Mouse (Mus musculus) embryonic facial prominence, embryonic 14.5 days (tissue): Measurements from ENCODE around the gene Sec23b. TPM values are rescaled to one million over a fixed set of nuclear protein-coding genes. Genes with fewer than 3 reads are reported as not detected.
"Not testable (repeated sequence)": the region's sequence is repeated elsewhere in the genome, so short reads cannot be mapped to it uniquely, and the experiment has no call there.

ENCODE experiments used
- ATAC-seq: fragments of 200-750 bp; cut with Nextera tagmentation; 2 replicates; pipeline ENCODE4 v1.8.0; 2017; ENCODE audit warnings: low read depth, moderate number of reproducible peaks, moderate TSS enrichment
- DNase-seq: peaks from one replicate; pipeline ENCODE4 v3.0.0-alpha.2; 2015; ENCODE audit warnings: low spot score
- H3K27ac ChIP-seq: fragments of 300-500 bp; sonication (generic); replicated peaks from 2 replicates; pipeline ENCODE4 v1.5.1; 2014; ENCODE audit warnings: low read depth, mild to moderate bottlenecking, low read length, moderate library complexity
- H3K27me3 ChIP-seq: fragments of 300-500 bp; sonication (generic); replicated peaks from 2 replicates; pipeline ENCODE4 v1.6.1; 2014; ENCODE audit warnings: low read length; ENCODE audit not compliant: control insufficient read depth, insufficient read depth
- H3K36me3 ChIP-seq: fragments of 300-500 bp; sonication (generic); 2 replicates; pipeline ENCODE4 v1.6.1; 2014; ENCODE audit warnings: low read length, mixed read lengths; ENCODE audit not compliant: control insufficient read depth, insufficient read depth
- H3K4me1 ChIP-seq: fragments of 300-500 bp; sonication (generic); 2 replicates; pipeline ENCODE4 v1.6.1; 2014; ENCODE audit warnings: antibody characterized with exemption, low read length; ENCODE audit not compliant: control insufficient read depth, insufficient read depth
- H3K4me2 ChIP-seq: fragments of 300-500 bp; sonication (generic); 2 replicates; pipeline ENCODE4 v1.6.1; 2014; ENCODE audit warnings: low read depth, mild to moderate bottlenecking, low read length, moderate library complexity, mixed read lengths
- H3K4me3 ChIP-seq: fragments of 300-500 bp; sonication (generic); 2 replicates; pipeline ENCODE4 v1.5.1; 2014; ENCODE audit warnings: low read depth, mild to moderate bottlenecking, low read length
- H3K9ac ChIP-seq: fragments of 300-500 bp; sonication (generic); 2 replicates; pipeline ENCODE4 v1.6.1; 2014; ENCODE audit warnings: low read depth, mild to moderate bottlenecking, low read length, moderate library complexity, mixed read lengths
- H3K9me3 ChIP-seq: fragments of 300-500 bp; sonication (generic); 2 replicates; pipeline ENCODE4 v1.6.1; 2016; ENCODE audit warnings: low read length; ENCODE audit not compliant: control insufficient read depth
- WGBS: fragments of 180-500 bp; shearing (Covaris S2); extraction: QIAGEN DNeasy Blood & Tissue Kit; methylation state at CpG from one replicate; pipeline ENCODE4 v1.1.7; 2014; 5-methylcytosine and 5-hydroxymethylcytosine counted together
- polyA plus RNA-seq: library from polyadenylated mRNA; unstranded; fragments of >200 nt; fragmentation: Nextera tagmentation; extraction: Ambion mirVana; gene quantifications from 2 replicates; pipeline ENCODE4 v1.2.1, GENCODE M21; 2014

Sec23b gene
- polyA plus RNA-seq, 1 experiment from 2014 or later = 78.8 TPM

- ATAC-seq, H3K9ac ChIP-seq, H3K4me3 ChIP-seq, DNase-seq, H3K4me1 ChIP-seq, H3K27me3 ChIP-seq, H3K4me2 ChIP-seq, H3K9me3 ChIP-seq, H3K27ac ChIP-seq: not testable (repeated sequence)
- peaks cover 22% of the 10 kb centered on the region for H3K36me3 ChIP-seq
- WGBS = 61% methylated on average over 8 of the region's 8 CpGs
These were observed 37.0 kb downstream of the Sec23b start for GRCm38 (mm10) chr2:144593036-144593435.

DNA sequence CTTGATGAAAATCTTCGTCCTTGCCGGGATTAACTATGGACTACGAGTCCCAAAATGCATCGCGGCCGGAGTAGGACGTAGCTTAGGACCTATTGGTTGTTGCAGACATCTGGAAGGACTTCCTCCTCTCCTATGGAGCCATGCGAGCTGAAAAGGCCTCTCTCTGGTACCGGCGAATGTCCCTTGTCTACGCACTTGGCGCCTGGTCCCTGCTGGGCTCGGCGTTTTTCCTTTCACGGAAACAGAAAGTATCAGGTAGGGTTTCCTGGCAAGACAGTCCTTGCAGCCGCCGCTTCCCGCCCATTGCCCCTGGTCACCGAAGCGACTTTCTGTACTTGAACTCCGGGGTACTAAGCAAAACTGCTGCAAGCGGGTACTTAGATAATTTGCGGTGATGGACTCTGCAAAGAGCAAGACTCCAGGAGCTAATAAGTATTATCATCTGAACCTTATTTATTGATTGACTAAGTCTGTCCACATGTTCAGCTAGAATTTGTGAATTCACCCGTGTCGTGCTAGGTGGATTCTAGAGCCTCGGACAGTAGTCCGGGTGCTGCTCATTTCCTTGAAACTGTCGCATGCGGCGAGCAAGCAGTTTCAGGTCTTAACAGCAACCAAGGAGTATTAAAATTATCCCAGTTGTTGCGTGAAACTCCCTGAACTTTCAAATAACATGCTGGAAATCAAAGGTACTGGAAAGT is 38.1 kb downstream of the Sec23b start, which contains the start of gene Smim26:
Gene Smim26 (plus strand): TSS at position 104 of the 701 bp plus-strand sequence.
- Histone ChIP-seq H3K27ac (no peak within 1 kb of the TSS), H3K4me1 (peaks cover 6% of the 10 kb centered on the region), H3K27me3 (no peaks in the 10 kb centered on the region), H3K4me2 (peak within 1 kb of the TSS; percentile 82), H3K9me3 (no peaks in the 10 kb centered on the region), H3K4me3 (peak within 1 kb of the TSS; percentile 71), H3K36me3 (peaks cover 11% of the 10 kb centered on the region), H3K9ac (peak within 1 kb of the TSS; percentile 79)
- DNase-seq (peak; percentile 95), ATAC-seq (peak; percentile 97)
- WGBS = 2% methylated on average over 31 of the region's 31 CpGs

DNA sequence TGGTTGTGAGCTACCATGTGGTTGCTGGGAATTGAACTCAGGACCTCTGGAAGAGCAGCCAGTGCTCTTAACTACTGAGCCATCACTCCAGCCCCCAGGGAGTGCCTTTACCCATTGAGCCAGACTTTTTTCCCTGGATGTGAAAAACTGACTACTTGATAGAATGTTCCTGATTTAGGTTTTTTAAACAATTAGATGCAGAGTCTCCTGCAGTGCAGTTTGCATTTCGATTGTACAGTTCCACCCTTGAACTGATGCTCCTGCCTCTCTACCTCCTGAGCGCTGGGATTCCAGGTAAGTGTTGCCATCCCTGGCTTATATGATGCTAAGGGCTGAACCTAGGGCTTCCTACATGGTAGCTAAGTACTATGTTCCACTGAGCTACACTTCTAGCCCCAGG is 42.0 kb downstream of the Sec23b start:
- no peaks in the 10 kb centered on the region for H3K36me3 ChIP-seq
- ATAC-seq = no peak
- H3K27me3 ChIP-seq = no peaks in the 10 kb centered on the region
- no peak overlapping the region for H3K4me2 ChIP-seq
- peaks cover 6% of the 10 kb centered on the region for H3K4me1 ChIP-seq
- H3K9me3 ChIP-seq = no peaks in the 10 kb centered on the region
- no peak overlapping the region for H3K4me3 ChIP-seq
- whole genome bisulfite sequencing = 75% methylated on average over 2 of the region's 2 CpGs
- no peak overlapping the region for H3K27ac ChIP-seq
- no peak overlapping the region for H3K9ac ChIP-seq
- no peak for DNase-seq

DNA sequence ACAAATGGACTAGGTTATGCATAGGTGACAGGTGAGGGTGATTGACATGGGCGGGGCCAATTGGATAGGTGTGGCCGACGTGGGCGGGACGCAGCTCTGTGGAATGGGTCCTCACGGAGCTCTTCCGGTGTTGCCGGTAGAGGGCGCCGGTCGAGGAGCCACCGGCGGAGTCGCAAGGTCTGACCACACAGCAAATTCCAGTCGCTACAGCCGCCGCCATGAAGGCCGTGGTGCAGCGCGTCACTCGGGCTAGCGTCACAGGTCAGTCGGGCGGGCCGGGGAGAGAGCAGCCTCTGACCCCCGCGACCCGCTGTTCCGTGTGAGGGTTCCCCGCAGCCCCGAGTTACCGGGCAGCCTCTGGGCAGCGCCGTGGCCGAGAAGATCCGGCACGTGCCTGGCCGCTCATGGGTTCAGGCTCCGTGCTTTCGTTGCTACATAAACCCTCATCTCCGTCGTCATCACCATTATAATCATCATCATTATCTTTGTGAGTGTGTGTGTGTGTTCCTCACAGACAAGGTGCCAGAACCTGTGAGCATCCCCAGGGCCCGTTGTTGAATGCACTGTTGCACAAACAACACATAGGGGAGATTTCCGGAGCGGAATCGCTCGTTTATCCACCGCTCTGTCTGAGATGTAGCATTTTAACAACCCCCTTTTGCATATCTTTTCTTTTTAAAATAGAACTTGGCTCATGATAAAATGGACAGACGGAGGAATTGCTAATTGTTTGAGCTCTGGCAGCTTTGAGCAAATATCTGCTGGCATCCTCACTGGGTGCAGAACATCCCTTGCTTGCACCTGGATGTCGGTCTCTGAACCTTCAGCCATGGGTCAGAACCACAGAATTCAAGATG is 44.0 kb downstream of the Sec23b start, which contains the start of gene Dtd1:
Gene Dtd1 (plus strand): TSS at position 67 of the 857 bp plus-strand sequence.
- no peaks in the 10 kb centered on the region for H3K36me3 ChIP-seq
- H3K4me1 ChIP-seq = no peaks in the 10 kb centered on the region
- peak within 1 kb of the TSS; percentile 86 for H3K9ac ChIP-seq
- peak; percentile 92 for DNase-seq
- H3K27me3 ChIP-seq = no peaks in the 10 kb centered on the region
- H3K4me3 ChIP-seq = peak within 1 kb of the TSS; percentile 68
- H3K9me3 ChIP-seq = no peaks in the 10 kb centered on the region
- peak within 1 kb of the TSS; percentile 68; the same call in 1 of the 2 replicates for H3K27ac ChIP-seq
- ATAC-seq = peak; percentile 96
- WGBS = 2% methylated on average over 26 of the region's 50 CpGs
- H3K4me2 ChIP-seq = peak within 1 kb of the TSS; percentile 60

DNA sequence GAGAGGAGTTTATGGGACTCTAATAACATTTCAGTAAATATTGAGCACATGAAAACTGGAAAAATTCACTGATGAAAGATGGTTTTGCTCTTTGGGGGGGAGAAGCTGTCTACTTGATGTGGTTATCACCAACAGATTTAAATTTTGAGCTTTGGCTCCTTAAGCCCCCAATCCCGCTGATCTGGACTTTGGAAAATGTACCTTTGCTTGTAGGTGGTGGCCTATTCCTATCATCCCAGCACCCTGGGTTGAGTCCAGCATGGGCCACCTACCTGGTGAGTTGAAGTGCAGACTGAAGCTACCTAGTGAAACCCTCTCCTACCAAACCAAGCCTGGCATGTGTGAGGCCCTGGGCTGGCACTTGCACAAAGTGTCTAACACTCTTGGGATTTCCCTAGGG is 45.5 kb downstream of the Sec23b start:
- no peak overlapping the region for H3K4me2 ChIP-seq
- H3K27ac ChIP-seq = no peak overlapping the region
- H3K36me3 ChIP-seq = no peaks in the 10 kb centered on the region
- no peak overlapping the region for H3K4me3 ChIP-seq
- H3K9me3 ChIP-seq = no peaks in the 10 kb centered on the region
- no peak for DNase-seq
- 82% methylated on average over 1 of the region's 1 CpGs for WGBS
- no peaks in the 10 kb centered on the region for H3K4me1 ChIP-seq
- ATAC-seq = no peak
- no peaks in the 10 kb centered on the region for H3K27me3 ChIP-seq
- no peak overlapping the region for H3K9ac ChIP-seq

DNA sequence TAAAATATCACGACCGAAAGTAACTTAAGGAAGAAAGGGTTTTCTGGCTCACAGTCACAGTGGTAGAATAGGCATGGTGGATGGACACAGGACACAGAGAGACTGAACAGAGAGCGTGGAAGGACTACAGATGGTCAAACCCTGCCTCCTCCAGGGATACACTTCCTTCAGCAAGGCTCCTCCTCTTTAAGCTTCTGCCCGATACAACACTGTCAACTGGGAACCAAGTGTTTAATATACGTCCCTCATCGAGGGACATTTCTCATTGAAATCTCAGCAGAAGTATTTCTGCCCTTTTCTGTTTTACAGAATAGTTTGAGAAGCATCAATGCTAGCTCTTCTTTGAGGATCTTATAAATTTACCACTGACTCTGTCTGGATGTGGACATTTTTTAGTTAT is 57.9 kb downstream of the Sec23b start:
- DNase-seq (no peak), ATAC-seq (no peak)
- H3K4me1 ChIP-seq = no peaks in the 10 kb centered on the region
- no peaks in the 10 kb centered on the region for H3K27me3 ChIP-seq
- H3K9me3 ChIP-seq = peaks cover 5% of the 10 kb centered on the region; the same call in 1 of the 2 replicates
- H3K4me2 ChIP-seq = no peak overlapping the region
- H3K9ac ChIP-seq = no peak overlapping the region
- no peak overlapping the region for H3K27ac ChIP-seq
- 89% methylated on average over 6 of the region's 6 CpGs for WGBS
- H3K36me3 ChIP-seq = no peaks in the 10 kb centered on the region
- no peak overlapping the region for H3K4me3 ChIP-seq

GRCm38 (mm10) chr2:144617074-144617874 is 61.2 kb downstream of the Sec23b start:
- no peaks in the 10 kb centered on the region for H3K4me1 ChIP-seq
- no peak overlapping the region for H3K4me2 ChIP-seq
- H3K27me3 ChIP-seq = no peaks in the 10 kb centered on the region
- WGBS = 89% methylated on average over 16 of the region's 16 CpGs
- H3K36me3 ChIP-seq = no peaks in the 10 kb centered on the region
- DNase-seq (no peak), ATAC-seq (no peak)
- no peak overlapping the region for H3K4me3 ChIP-seq
- no peak overlapping the region for H3K27ac ChIP-seq
- H3K9ac ChIP-seq = no peak overlapping the region
- H3K9me3 ChIP-seq = no peaks in the 10 kb centered on the region

GRCm38 (mm10) chr2:144621491-144621890 is 65.5 kb downstream of the Sec23b start:
- no peaks in the 10 kb centered on the region for H3K9me3 ChIP-seq
- no peak overlapping the region for H3K4me2 ChIP-seq
- H3K27me3 ChIP-seq = no peaks in the 10 kb centered on the region
- no peaks in the 10 kb centered on the region for H3K36me3 ChIP-seq
- no peak for ATAC-seq
- H3K4me1 ChIP-seq = no peaks in the 10 kb centered on the region
- H3K4me3 ChIP-seq = no peak overlapping the region
- no peak overlapping the region for H3K9ac ChIP-seq
- no peak for DNase-seq
- WGBS = 79% methylated on average over 6 of the region's 6 CpGs
- H3K27ac ChIP-seq = no peak overlapping the region
